Mouse (Mus musculus): Measurements from ENCODE around the gene Ctnnd1. TPM values are rescaled to one million over a fixed set of nuclear protein-coding genes. Genes with fewer than 3 reads are reported as not detected.

The Ctnnd1 gene
- polyA plus RNA-seq, 1 experiment from 2014 or later = 42.0 TPM

Other genes with a start within 250 kb of the Ctnnd1 start
- gene Calcrl, start 225.4 kb downstream of the Ctnnd1 start, polyA plus RNA-seq (2016; fragmentation: Nextera tagmentation; extraction: Ambion mirVana) = 12.7 and 12.9 TPM in 2 replicates
- 15.1 and 16.2 TPM in 2 replicates for gene Tfpi, start 174.0 kb downstream of the Ctnnd1 start, polyA plus RNA-seq (2016; fragmentation: Nextera tagmentation; extraction: Ambion mirVana)
- 0.35 and 0.53 TPM in 2 replicates for gene Btbd18, start 8.3 kb upstream of the Ctnnd1 start, polyA plus RNA-seq (2016; fragmentation: Nextera tagmentation; extraction: Ambion mirVana)
- gene Selenoh, start 20.0 kb upstream of the Ctnnd1 start, polyA plus RNA-seq (2016; fragmentation: Nextera tagmentation; extraction: Ambion mirVana) = 438 and 451 TPM in 2 replicates
- not detected in 2 replicates for gene Gm28635, start 27.3 kb upstream of the Ctnnd1 start, polyA plus RNA-seq (2016; fragmentation: Nextera tagmentation; extraction: Ambion mirVana)
- 37.4 TPM in 2 replicates for gene Med19, start 27.6 kb upstream of the Ctnnd1 start, polyA plus RNA-seq (2016; fragmentation: Nextera tagmentation; extraction: Ambion mirVana)
- 115 and 118 TPM in 2 replicates for gene Tmx2, start 28.4 kb upstream of the Ctnnd1 start, polyA plus RNA-seq (2016; fragmentation: Nextera tagmentation; extraction: Ambion mirVana)
- gene Zdhhc5, start 64.4 kb upstream of the Ctnnd1 start, polyA plus RNA-seq (2016; fragmentation: Nextera tagmentation; extraction: Ambion mirVana) = 32.0 and 38.3 TPM in 2 replicates
- 42.8 and 47.1 TPM in 2 replicates for gene Clp1, start 76.6 kb upstream of the Ctnnd1 start, polyA plus RNA-seq (2016; fragmentation: Nextera tagmentation; extraction: Ambion mirVana)
- 13.9 and 14.1 TPM in 2 replicates for gene Ypel4, start 83.3 kb upstream of the Ctnnd1 start, polyA plus RNA-seq (2016; fragmentation: Nextera tagmentation; extraction: Ambion mirVana)
- gene Gm19426, start 92.9 kb upstream of the Ctnnd1 start, polyA plus RNA-seq (2016; fragmentation: Nextera tagmentation; extraction: Ambion mirVana) = 10.4 and 14.8 TPM in 2 replicates
- gene Serping1, start 124.7 kb upstream of the Ctnnd1 start, polyA plus RNA-seq (2016; fragmentation: Nextera tagmentation; extraction: Ambion mirVana) = 11.5 and 14.3 TPM in 2 replicates
- gene Ube2l6, start 148.1 kb upstream of the Ctnnd1 start, polyA plus RNA-seq (2016; fragmentation: Nextera tagmentation; extraction: Ambion mirVana) = 23.2 and 29.0 TPM in 2 replicates
- gene Smtnl1, start 171.9 kb upstream of the Ctnnd1 start, polyA plus RNA-seq (2016; fragmentation: Nextera tagmentation; extraction: Ambion mirVana) = 0.19 and 0.49 TPM in 2 replicates
- gene Timm10, start 176.2 kb upstream of the Ctnnd1 start, polyA plus RNA-seq (2016; fragmentation: Nextera tagmentation; extraction: Ambion mirVana) = 38.8 and 43.3 TPM in 2 replicates
- 21.1 and 23.8 TPM in 2 replicates for gene Slc43a1, start 188.1 kb upstream of the Ctnnd1 start, polyA plus RNA-seq (2016; fragmentation: Nextera tagmentation; extraction: Ambion mirVana)
- gene Rtn4rl2, start 235.9 kb upstream of the Ctnnd1 start, polyA plus RNA-seq (2016; fragmentation: Nextera tagmentation; extraction: Ambion mirVana) = 0.84 and 0.95 TPM in 2 replicates

All from limb, embryonic 12.5 days (tissue).